Mouse (Mus musculus) neural tube, postnatal 0 days (tissue): ENCODE data around the gene Bloc1s2. TPM values are rescaled to one million over a fixed set of nuclear protein-coding genes. Genes with fewer than 3 reads are reported as not detected.

Experiments used
- polyA plus RNA-seq: library from polyadenylated mRNA; unstranded; fragments of >200 nt; fragmentation: Nextera tagmentation; extraction: Ambion mirVana; gene quantifications from 2 replicates; pipeline ENCODE4 v1.2.1, GENCODE M21; 2015

Bloc1s2 gene
- polyA plus RNA-seq: 176 and 191 TPM in 2 replicates

DNA sequence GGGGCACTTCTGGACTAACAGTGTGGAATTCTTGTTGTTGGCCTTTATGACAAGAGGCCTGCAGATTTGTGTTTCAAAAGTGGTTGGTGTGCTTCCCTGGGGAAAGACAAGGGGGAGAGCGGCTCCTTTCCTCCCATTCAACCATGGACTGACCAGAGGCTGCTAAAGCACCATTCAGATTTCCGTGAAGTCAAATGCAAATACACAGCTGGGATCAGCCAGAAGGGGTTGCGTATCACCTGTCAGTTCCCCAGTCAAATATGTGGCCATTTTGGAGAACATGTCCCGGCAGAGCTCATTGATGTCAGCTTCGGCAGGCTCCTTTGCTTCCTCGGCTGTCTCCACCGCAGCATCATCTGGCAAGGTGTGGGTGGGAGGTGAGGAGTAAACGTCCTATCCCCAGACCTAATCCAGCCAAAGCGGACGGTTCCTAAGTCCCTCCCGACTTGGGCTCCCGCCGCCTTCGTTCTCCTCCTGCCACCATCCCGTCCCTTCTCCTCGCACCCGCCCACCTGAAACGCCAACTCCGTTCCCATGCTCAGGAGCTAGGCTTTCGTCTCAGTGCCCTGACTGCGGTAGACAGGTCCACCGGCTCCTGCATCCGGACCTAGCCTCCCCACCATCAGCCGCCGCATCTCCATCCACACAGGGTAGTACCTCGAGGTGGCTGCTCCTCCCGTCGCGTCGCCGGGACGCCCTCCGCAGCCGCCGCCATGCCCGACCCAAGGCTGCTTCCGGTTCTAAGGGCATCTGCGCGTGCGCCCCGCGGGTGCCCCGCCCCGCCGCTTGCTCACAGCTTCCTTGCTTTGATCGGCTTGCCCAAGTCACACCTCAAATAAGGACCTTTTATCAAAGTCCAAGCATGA lies at the start of gene Bloc1s2:
Gene Bloc1s2, minus strand, starts transcription at position 745 of the 866 bp plus-strand sequence.

DNA sequence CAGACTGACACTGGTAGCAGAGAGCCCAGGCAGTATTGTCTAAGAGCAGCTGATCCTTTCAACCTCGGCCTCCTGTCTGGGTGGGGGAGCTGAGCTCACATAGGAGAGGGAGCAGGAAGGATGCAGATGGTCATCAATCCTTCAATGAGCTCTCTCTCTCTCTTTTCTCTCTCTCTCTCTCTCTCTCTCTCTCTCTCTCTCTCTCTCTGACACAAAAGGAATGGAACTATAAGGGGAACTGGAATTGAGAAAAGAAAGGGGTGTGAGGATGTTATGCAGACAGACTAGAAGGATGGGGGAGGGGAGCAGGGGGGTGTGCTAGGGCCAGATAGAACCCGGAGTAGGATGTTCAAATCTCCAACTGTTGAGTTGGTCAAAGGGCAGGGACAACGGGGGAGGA lies 46.1 kb upstream of the Bloc1s2 start, which contains the start of gene Pkd2l1:
Gene Pkd2l1, minus strand, starts transcription at position 101 of the 400 bp plus-strand sequence.

DNA sequence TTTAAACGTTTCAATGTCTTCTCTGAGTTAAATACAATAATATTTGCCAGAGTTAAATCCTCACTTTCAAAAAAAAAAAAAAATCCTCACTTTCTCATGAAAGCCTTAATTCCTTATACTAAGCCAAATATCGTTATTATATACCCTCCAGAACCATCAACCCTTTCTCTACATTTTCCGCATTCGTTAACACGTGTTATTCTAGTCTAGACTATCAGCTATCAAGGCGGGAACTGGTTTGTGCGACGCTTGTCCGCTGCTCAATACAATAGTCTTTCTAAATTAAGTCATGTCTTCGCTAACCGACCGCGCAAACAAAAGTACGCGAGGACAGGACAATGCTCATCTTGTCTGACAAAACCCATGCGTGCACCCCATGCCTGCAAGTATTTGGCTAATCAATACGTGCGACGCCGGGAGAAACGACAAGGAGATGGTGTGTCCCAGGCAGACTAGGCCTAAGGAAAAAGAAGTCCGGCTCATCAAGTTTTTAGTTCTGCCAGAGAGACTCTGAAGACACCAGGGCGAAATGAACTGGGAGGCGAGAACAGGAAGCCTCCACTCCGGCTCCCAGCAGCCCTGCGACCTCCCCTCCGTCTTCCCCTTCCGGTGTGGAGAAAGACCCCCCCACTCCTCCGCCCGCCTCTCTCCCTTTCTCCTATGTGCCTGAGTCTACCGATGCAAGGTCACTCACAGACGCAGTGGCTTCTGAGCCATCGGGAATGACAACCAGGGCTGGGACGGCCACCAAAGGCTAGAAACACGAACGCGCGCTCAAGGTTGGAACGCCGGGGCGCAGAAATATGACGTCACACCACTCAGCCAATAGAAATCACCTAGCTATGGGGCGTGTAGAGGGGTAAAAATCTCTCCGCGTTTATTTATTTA lies 10.9 kb downstream of the Bloc1s2 start, which contains the start of gene Cwf19l1:
Gene Cwf19l1, minus strand, starts transcription at position 805 of the 888 bp plus-strand sequence.

DNA sequence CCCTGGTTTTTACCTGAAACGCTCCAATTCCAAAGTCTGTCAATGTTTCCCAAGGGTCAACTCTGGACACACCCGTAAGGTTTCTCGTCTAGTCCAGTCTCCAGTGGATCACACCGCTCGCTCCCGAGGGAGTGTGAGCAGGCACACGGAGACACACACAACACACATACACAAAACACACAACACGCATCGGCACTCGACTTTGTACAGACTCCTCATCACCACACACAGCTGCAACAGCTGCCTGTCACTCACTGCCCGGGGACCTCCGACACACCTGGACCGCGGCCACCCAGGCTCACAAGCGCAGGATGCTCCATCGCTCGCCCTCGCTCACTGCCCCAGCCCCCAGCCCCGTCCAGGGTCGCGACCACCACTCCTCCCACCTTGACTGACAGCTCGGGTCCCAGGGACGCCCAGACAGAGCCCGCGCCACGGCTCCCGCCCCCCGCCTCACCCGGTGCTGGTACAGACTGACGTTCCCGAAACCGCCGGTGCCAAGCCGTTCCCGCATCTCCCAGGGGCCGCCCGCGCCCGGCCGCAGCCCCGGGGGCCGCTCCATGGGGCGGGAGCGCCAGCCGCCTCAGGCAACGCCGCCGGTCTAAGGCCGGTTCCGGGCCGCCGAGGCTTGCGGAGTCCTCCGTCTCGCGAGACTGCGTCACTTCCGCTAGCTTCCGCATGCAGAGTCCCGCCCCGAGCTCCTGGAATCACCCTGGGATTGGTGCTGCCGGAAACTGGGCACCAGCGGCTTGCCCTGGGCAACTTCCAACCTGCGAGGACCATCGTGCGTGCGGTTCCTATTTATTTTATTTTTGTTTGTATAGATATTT lies 39.2 kb downstream of the Bloc1s2 start, which contains the start of gene Chuk:
Gene Chuk, minus strand, starts transcription at position 650 of the 830 bp plus-strand sequence.

Other genes starting within 250 kb of the Bloc1s2 start
- gene Dnmbp, start 206.3 kb downstream of the Bloc1s2 start, polyA plus RNA-seq: 7.9 and 8.0 TPM in 2 replicates
- 0.10 and 0.20 TPM in 2 replicates for gene Cpn1, start 159.9 kb downstream of the Bloc1s2 start, polyA plus RNA-seq
- not detected in 2 replicates for gene Cyp2c23, start 117.2 kb downstream of the Bloc1s2 start, polyA plus RNA-seq
- gene Erlin1, start 76.7 kb downstream of the Bloc1s2 start, polyA plus RNA-seq: 16.3 and 17.0 TPM in 2 replicates
- gene Chuk, start 39.0 kb downstream of the Bloc1s2 start, polyA plus RNA-seq: 36.8 and 38.5 TPM in 2 replicates
- gene Cwf19l1, start 10.6 kb downstream of the Bloc1s2 start, polyA plus RNA-seq: 23.2 and 24.4 TPM in 2 replicates
- 6.1 and 6.4 TPM in 2 replicates for gene Pkd2l1, start 46.0 kb upstream of the Bloc1s2 start, polyA plus RNA-seq
- 3.5 and 4.4 TPM in 2 replicates for gene Scd3, start 56.8 kb upstream of the Bloc1s2 start, polyA plus RNA-seq
- 239 TPM in 2 replicates for gene Scd2, start 147.2 kb upstream of the Bloc1s2 start, polyA plus RNA-seq
- 0.22 and 0.29 TPM in 2 replicates for gene Scd4, start 186.6 kb upstream of the Bloc1s2 start, polyA plus RNA-seq